Mouse (Mus musculus): ENCODE results near the gene Kcnn3. TPM values are rescaled to one million over a fixed set of nuclear protein-coding genes. Genes with fewer than 3 reads are reported as not detected.
A peak's percentile ranks its signal among the peaks of the same experiment; 100 is the strongest.

Gene Kcnn3
- polyA plus RNA-seq, 1 experiment = 1.3 TPM

- H3K4me3 ChIP-seq (ENCODE audit: insufficient read depth, low read depth, low read length) = no peak overlapping the region
- no peak overlapping the region for H3K27ac ChIP-seq (ENCODE audit: insufficient read depth, low read depth, low read length)
- no peaks in the 10 kb centered on the region for H3K4me1 ChIP-seq (ENCODE audit: control insufficient read depth, insufficient read depth, low read length)
- TF ChIP-seq CTCF (conservative IDR thresholded peaks at IDR 0.05; ENCODE audit: insufficient read depth, insufficient read length, low read depth, low read length) (no peak), POLR2A (IDR thresholded peaks at IDR 0.05; ENCODE audit: low read depth, low read length) (no peak)
- 83% methylated on average over 5 of the region's 5 CpGs for WGBS
- H3K27me3 ChIP-seq (replicated peaks; ENCODE audit: control insufficient read depth, insufficient read depth, low read length) = no peaks in the 10 kb centered on the region
- no peaks in the 10 kb centered on the region for H3K36me3 ChIP-seq (ENCODE audit: control insufficient read depth, insufficient read depth, low read length)
- DNase-seq = no peak
Observed at GRCm38 (mm10) chr3:89624814-89625445, 105.0 kb downstream of the Kcnn3 start.

GRCm38 (mm10) chr3:89626556-89626955 lies 106.6 kb downstream of the Kcnn3 start:
- Histone ChIP-seq H3K4me1 (ENCODE audit: control insufficient read depth, insufficient read depth, low read length) (no peaks in the 10 kb centered on the region), H3K4me3 (ENCODE audit: insufficient read depth, low read depth, low read length) (no peak overlapping the region), H3K36me3 (ENCODE audit: control insufficient read depth, insufficient read depth, low read length) (no peaks in the 10 kb centered on the region), H3K27me3 (replicated peaks; ENCODE audit: control insufficient read depth, insufficient read depth, low read length) (no peaks in the 10 kb centered on the region), H3K27ac (ENCODE audit: insufficient read depth, low read depth, low read length) (no peak overlapping the region)
- no peak for TF ChIP-seq CTCF (conservative IDR thresholded peaks at IDR 0.05; ENCODE audit: insufficient read depth, insufficient read length, low read depth, low read length)
- no peak for TF ChIP-seq POLR2A (IDR thresholded peaks at IDR 0.05; ENCODE audit: low read depth, low read length)
- WGBS = 63% methylated on average over 4 of the region's 4 CpGs
- DNase-seq = no peak

DNA sequence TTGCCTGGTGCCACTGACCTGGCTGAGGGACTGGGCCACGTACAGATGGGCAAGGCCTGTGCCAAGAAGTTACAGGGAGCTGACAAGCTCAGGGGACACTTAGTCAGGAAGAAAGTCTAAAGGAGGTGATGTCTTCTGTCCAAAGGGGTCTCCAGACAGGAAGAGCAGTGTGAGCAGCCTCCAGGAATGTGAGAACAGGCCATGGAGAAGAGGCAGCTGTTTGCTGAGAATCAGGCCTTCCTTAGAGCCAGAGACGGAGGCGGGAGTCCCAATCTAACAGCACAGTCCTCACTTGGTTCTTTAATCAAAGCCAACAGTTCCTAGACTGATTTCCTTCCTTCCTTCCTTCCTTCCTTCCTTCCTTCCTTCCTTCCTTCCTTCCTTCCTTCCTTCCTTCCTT lies 109.8 kb downstream of the Kcnn3 start:
- TF ChIP-seq CTCF (conservative IDR thresholded peaks at IDR 0.05; ENCODE audit: insufficient read depth, insufficient read length, low read depth, low read length) (no peak), POLR2A (IDR thresholded peaks at IDR 0.05; ENCODE audit: low read depth, low read length) (no peak)
- H3K27ac ChIP-seq (ENCODE audit: insufficient read depth, low read depth, low read length) = no peak overlapping the region
- DNase-seq = no peak

DNA sequence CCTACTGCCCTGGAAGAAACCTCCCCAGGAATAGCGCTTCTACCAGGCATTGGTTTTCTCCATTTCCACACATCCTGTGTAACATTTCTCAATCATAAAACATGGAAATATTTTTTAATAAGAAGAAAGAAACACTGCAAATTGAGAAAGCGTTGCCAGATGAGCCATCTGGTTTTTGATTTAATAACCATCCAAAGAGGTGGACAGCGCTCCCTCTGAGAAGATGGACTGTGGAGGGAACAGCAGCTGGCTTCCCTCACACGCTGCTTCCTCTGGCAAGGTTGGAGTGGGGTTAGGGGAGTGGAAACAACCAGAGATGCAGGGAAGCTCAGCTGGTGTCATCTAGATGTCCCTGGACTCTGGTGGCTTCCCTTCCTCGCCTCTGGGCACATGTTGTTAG lies 111.8 kb downstream of the Kcnn3 start:
- peak; percentile 19 for DNase-seq
- H3K27me3 ChIP-seq (replicated peaks; ENCODE audit: control insufficient read depth, insufficient read depth, low read length) = no peaks in the 10 kb centered on the region
- no peak overlapping the region for H3K4me3 ChIP-seq (ENCODE audit: insufficient read depth, low read depth, low read length)
- 58% methylated on average over 5 of the region's 5 CpGs for WGBS
- H3K4me1 ChIP-seq (ENCODE audit: control insufficient read depth, insufficient read depth, low read length) = no peaks in the 10 kb centered on the region
- no peak overlapping the region for H3K27ac ChIP-seq (ENCODE audit: insufficient read depth, low read depth, low read length)
- H3K36me3 ChIP-seq (ENCODE audit: control insufficient read depth, insufficient read depth, low read length) = no peaks in the 10 kb centered on the region
- TF ChIP-seq CTCF (conservative IDR thresholded peaks at IDR 0.05; ENCODE audit: insufficient read depth, insufficient read length, low read depth, low read length) (no peak), POLR2A (IDR thresholded peaks at IDR 0.05; ENCODE audit: low read depth, low read length) (no peak)

More for the DNA sequence above, 109.8 kb downstream of the Kcnn3 start:
- Histone ChIP-seq H3K27me3 (replicated peaks; ENCODE audit: control insufficient read depth, insufficient read depth, low read length) (no peaks in the 10 kb centered on the region), H3K4me3 (ENCODE audit: insufficient read depth, low read depth, low read length) (no peak overlapping the region), H3K36me3 (ENCODE audit: control insufficient read depth, insufficient read depth, low read length) (no peaks in the 10 kb centered on the region), H3K4me1 (ENCODE audit: control insufficient read depth, insufficient read depth, low read length) (no peaks in the 10 kb centered on the region)
- WGBS = 79% methylated on average over 3 of the region's 3 CpGs

DNA sequence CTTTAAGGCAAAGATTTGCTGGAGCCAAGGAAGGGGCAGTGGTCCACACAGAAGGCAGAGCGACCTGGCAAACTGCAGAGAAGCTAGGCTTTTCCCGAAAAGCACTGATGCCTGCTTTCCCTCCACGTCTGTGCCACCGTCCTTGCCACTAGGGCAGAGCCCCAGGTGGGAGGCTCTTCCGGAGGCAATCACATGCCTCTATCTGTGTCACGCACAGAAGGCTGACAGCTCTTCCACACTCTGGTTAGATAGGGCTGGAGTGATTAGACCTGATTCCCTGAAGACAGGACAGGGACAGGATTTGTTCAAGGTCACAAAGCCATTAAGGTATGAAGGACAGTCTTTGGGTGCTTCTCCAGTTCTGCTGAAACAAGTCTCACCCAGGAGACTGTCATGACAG lies 113.6 kb downstream of the Kcnn3 start:
- DNase-seq = no peak
- Histone ChIP-seq H3K27ac (ENCODE audit: insufficient read depth, low read depth, low read length) (no peak overlapping the region), H3K4me3 (ENCODE audit: insufficient read depth, low read depth, low read length) (no peak overlapping the region), H3K4me1 (ENCODE audit: control insufficient read depth, insufficient read depth, low read length) (no peaks in the 10 kb centered on the region), H3K27me3 (replicated peaks; ENCODE audit: control insufficient read depth, insufficient read depth, low read length) (no peaks in the 10 kb centered on the region), H3K36me3 (ENCODE audit: control insufficient read depth, insufficient read depth, low read length) (no peaks in the 10 kb centered on the region)
- WGBS = 80% methylated on average over 6 of the region's 6 CpGs
- TF ChIP-seq CTCF (conservative IDR thresholded peaks at IDR 0.05; ENCODE audit: insufficient read depth, insufficient read length, low read depth, low read length) = no peak
- TF ChIP-seq POLR2A (IDR thresholded peaks at IDR 0.05; ENCODE audit: low read depth, low read length) = no peak

GRCm38 (mm10) chr3:89633941-89634340 lies 114.0 kb downstream of the Kcnn3 start:
- Histone ChIP-seq H3K27me3 (replicated peaks; ENCODE audit: control insufficient read depth, insufficient read depth, low read length) (no peaks in the 10 kb centered on the region), H3K4me1 (ENCODE audit: control insufficient read depth, insufficient read depth, low read length) (no peaks in the 10 kb centered on the region), H3K36me3 (ENCODE audit: control insufficient read depth, insufficient read depth, low read length) (no peaks in the 10 kb centered on the region), H3K4me3 (ENCODE audit: insufficient read depth, low read depth, low read length) (no peak overlapping the region), H3K27ac (ENCODE audit: insufficient read depth, low read depth, low read length) (no peak overlapping the region)
- WGBS = 91% methylated on average over 6 of the region's 6 CpGs
- no peak for TF ChIP-seq POLR2A (IDR thresholded peaks at IDR 0.05; ENCODE audit: low read depth, low read length)
- no peak for TF ChIP-seq CTCF (conservative IDR thresholded peaks at IDR 0.05; ENCODE audit: insufficient read depth, insufficient read length, low read depth, low read length)
- no peak for DNase-seq

DNA sequence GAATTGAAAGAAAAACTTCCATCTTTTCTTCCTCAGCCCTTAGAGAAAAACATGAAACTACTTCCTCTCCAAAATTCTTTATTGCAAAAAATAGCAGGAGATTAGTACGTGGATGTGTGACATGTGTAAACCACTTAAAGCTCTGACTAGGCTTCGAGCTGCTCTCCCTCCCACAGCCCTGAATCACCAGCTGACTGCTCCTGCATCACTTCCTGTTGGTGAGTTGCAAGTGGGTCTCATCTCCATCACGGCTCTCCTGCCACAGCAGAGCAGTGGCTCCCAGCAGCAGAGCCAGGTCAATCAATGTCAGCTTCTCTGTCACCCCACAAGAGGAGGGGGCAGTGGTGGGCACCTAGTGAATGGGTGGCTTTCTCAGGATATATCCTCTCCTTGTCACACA lies 120.8 kb downstream of the Kcnn3 start:
- Histone ChIP-seq H3K4me3 (ENCODE audit: insufficient read depth, low read depth, low read length) (no peak overlapping the region), H3K36me3 (ENCODE audit: control insufficient read depth, insufficient read depth, low read length) (no peaks in the 10 kb centered on the region), H3K27ac (ENCODE audit: insufficient read depth, low read depth, low read length) (no peak overlapping the region), H3K4me1 (ENCODE audit: control insufficient read depth, insufficient read depth, low read length) (no peaks in the 10 kb centered on the region), H3K27me3 (replicated peaks; ENCODE audit: control insufficient read depth, insufficient read depth, low read length) (no peaks in the 10 kb centered on the region)
- 20% methylated on average over 3 of the region's 3 CpGs for WGBS
- TF ChIP-seq CTCF (conservative IDR thresholded peaks at IDR 0.05; ENCODE audit: insufficient read depth, insufficient read length, low read depth, low read length) = no peak
- TF ChIP-seq POLR2A (IDR thresholded peaks at IDR 0.05; ENCODE audit: low read depth, low read length) = no peak
- no peak for DNase-seq

Data from kidney, adult 2 months (tissue).